Comparison of ENCODE assay signal across 8 mouse cellular contexts in genomic region chr11:96824783-96825495, GRCm38 (mm10). TPM values are rescaled to one million over a fixed set of nuclear protein-coding genes. Genes with fewer than 3 reads are reported as not detected.
DNase-seq lines count a peak whose midpoint lies in the region; ATAC-seq and TF ChIP-seq lines count a peak whose summit lies in the region.

No protein-coding gene starts in this region.

- peaks cover 41% of the 10 kb centered on the region for H3K36me3 ChIP-seq in embryonic facial prominence, embryonic 15.5 days
- peaks cover 30% of the 10 kb centered on the region for H3K36me3 ChIP-seq in heart, embryonic 16.5 days (ENCODE audit: control insufficient read depth, insufficient read depth)
- peaks cover 32% of the 10 kb centered on the region for H3K36me3 ChIP-seq in small intestine, adult 2 months (ENCODE audit: control insufficient read depth, insufficient read depth, low read length)

- peak overlapping the region; percentile 83 for H3K27ac ChIP-seq in embryonic facial prominence, embryonic 15.5 days (replicated peaks)
- H3K27ac ChIP-seq in heart, embryonic 16.5 days (ENCODE audit: low read length) = peak overlapping the region; percentile 95
- peak overlapping the region; percentile 61; the same call in 1 of the 2 replicates for H3K27ac ChIP-seq in small intestine, adult 2 months (ENCODE audit: insufficient read depth, low read depth, low read length)

- ATAC-seq in embryonic facial prominence, embryonic 15.5 days (ENCODE audit: insufficient number of reproducible peaks, low FRiP score, low TSS enrichment, low read depth) = no peak
- peak; percentile 43 for ATAC-seq in heart, embryonic 16.5 days (replicated peaks; ENCODE audit: extremely low read depth, insufficient read depth, low FRiP score)

- no peaks in the 10 kb centered on the region for H3K27me3 ChIP-seq in embryonic facial prominence, embryonic 15.5 days
- no peaks in the 10 kb centered on the region for H3K27me3 ChIP-seq in heart, embryonic 16.5 days (ENCODE audit: control insufficient read depth, insufficient read depth, low read length)
- H3K27me3 ChIP-seq in small intestine, adult 2 months (ENCODE audit: control insufficient read depth, insufficient read depth, low read length) = no peaks in the 10 kb centered on the region

- peak; percentile 35 for DNase-seq in A20 (ENCODE audit: low read depth, low spot score)
- peak; percentile 88 for DNase-seq in adipocyte (ENCODE audit: low spot score)
- DNase-seq in kidney, postnatal 10 days = peak; percentile 88
- peak; percentile 81 for DNase-seq in lung, postnatal 36 days
- no peak for DNase-seq in spleen, postnatal 4 days (ENCODE audit: low spot score in 2 of 2)

- peak overlapping the region; percentile 87 for H3K4me2 ChIP-seq in embryonic facial prominence, embryonic 15.5 days (replicated peaks)
- H3K4me2 ChIP-seq in heart, embryonic 16.5 days (ENCODE audit: low read depth, low read length) = peak overlapping the region; percentile 78

- H3K9ac ChIP-seq in embryonic facial prominence, embryonic 15.5 days = no peak overlapping the region; the same call in 1 of the 2 replicates
- H3K9ac ChIP-seq in heart, embryonic 16.5 days (ENCODE audit: low read length) = peak overlapping the region; percentile 72

- WGBS in embryonic facial prominence, embryonic 15.5 days = 37% methylated on average over 7 of the region's 7 CpGs
- 16% methylated on average over 7 of the region's 7 CpGs for WGBS in heart, embryonic 16.5 days
- WGBS in small intestine, adult 2 months = 50% methylated on average over 7 of the region's 7 CpGs

- peak overlapping the region; percentile 50 for H3K4me3 ChIP-seq in embryonic facial prominence, embryonic 15.5 days (replicated peaks)
- H3K4me3 ChIP-seq in heart, embryonic 16.5 days (ENCODE audit: low read length) = peak overlapping the region; percentile 44
- H3K4me3 ChIP-seq in small intestine, adult 2 months (ENCODE audit: low read depth, low read length) = no peak overlapping the region

- no peak for TF ChIP-seq CTCF in small intestine, adult 2 months (IDR thresholded peaks at IDR 0.05; ENCODE audit: extremely low read depth, insufficient read length, insufficient replicate concordance, low read depth, low read length)

- H3K9me3 ChIP-seq in embryonic facial prominence, embryonic 15.5 days (replicated peaks) = no peaks in the 10 kb centered on the region
- no peaks in the 10 kb centered on the region for H3K9me3 ChIP-seq in heart, embryonic 16.5 days (replicated peaks; ENCODE audit: control insufficient read depth, low read length)

- H3K4me1 ChIP-seq in embryonic facial prominence, embryonic 15.5 days = peaks cover 63% of the 10 kb centered on the region
- peaks cover 52% of the 10 kb centered on the region for H3K4me1 ChIP-seq in heart, embryonic 16.5 days (ENCODE audit: control insufficient read depth, insufficient read depth, low read length)
- peaks cover 29% of the 10 kb centered on the region for H3K4me1 ChIP-seq in small intestine, adult 2 months (ENCODE audit: control insufficient read depth, insufficient read depth, insufficient read length, low read length)

- no peak for TF ChIP-seq POLR2A in small intestine, adult 2 months (IDR thresholded peaks at IDR 0.05; ENCODE audit: low read depth, low read length)

RNA-seq across cellular contexts. Expression of gene Nfe2l1, which starts 4.8 kb away (rescaled TPM):
- 71.7 and 76.0 TPM in 2 replicates for polyA plus RNA-seq in embryonic facial prominence, embryonic 15.5 days (2015; fragmentation: Nextera tagmentation; extraction: Ambion mirVana)
- polyA plus RNA-seq in heart, embryonic 16.5 days (2015; fragmentation: Nextera tagmentation; extraction: Ambion mirVana) = 81.3 and 90.1 TPM in 2 replicates
- 36.1 and 87.5 TPM in 2 replicates for polyA plus RNA-seq in small intestine, adult 2 months (2012; rRNA removed)

RNA-seq across cellular contexts. Expression of gene Copz2, which starts 24.7 kb away (rescaled TPM):
- polyA plus RNA-seq in embryonic facial prominence, embryonic 15.5 days (2015; fragmentation: Nextera tagmentation; extraction: Ambion mirVana) = 191 and 194 TPM in 2 replicates
- polyA plus RNA-seq in heart, embryonic 16.5 days (2015; fragmentation: Nextera tagmentation; extraction: Ambion mirVana) = 118 and 129 TPM in 2 replicates
- polyA plus RNA-seq in small intestine, adult 2 months (2012; rRNA removed) = 4.7 and 9.5 TPM in 2 replicates

RNA-seq across cellular contexts. Expression of gene Cbx1, which starts 36.0 kb away (rescaled TPM):
- 93.4 and 102 TPM in 2 replicates for polyA plus RNA-seq in embryonic facial prominence, embryonic 15.5 days (2015; fragmentation: Nextera tagmentation; extraction: Ambion mirVana)
- 45.3 and 49.9 TPM in 2 replicates for polyA plus RNA-seq in heart, embryonic 16.5 days (2015; fragmentation: Nextera tagmentation; extraction: Ambion mirVana)
- 11.8 and 18.1 TPM in 2 replicates for polyA plus RNA-seq in small intestine, adult 2 months (2012; rRNA removed)

RNA-seq across cellular contexts. Expression of gene Snx11, which starts 47.6 kb away (rescaled TPM):
- polyA plus RNA-seq in embryonic facial prominence, embryonic 15.5 days (2015; fragmentation: Nextera tagmentation; extraction: Ambion mirVana) = 22.4 and 23.8 TPM in 2 replicates
- polyA plus RNA-seq in heart, embryonic 16.5 days (2015; fragmentation: Nextera tagmentation; extraction: Ambion mirVana) = 11.9 and 14.0 TPM in 2 replicates
- 9.8 and 13.2 TPM in 2 replicates for polyA plus RNA-seq in small intestine, adult 2 months (2012; rRNA removed)

Comparison
In these comparisons a context has a peak if more than half of its experiments do, and no peak if none do; other contexts are left out.
1. DNase-seq: peak in A20 (single experiment), adipocyte (single experiment), kidney, postnatal 10 days (single experiment) and lung, postnatal 36 days (single experiment); none in spleen, postnatal 4 days (0 of 2).
2. RNA of gene Copz2, which starts 24.7 kb away (polyA plus RNA-seq): 191 to 194 TPM in embryonic facial prominence, embryonic 15.5 days and 118 to 129 TPM in heart, embryonic 16.5 days; 4.7 to 9.5 TPM in small intestine, adult 2 months; every median in the first group is over 10 times any median in the second.
3. Peak in every context shown above with its lines, with median percentiles within 50 percentile points of each other: H3K27ac ChIP-seq.